Mouse (Mus musculus) spleen, adult 2 months (tissue): ENCODE measurements around the gene Mmp15. TPM values are rescaled to one million over a fixed set of nuclear protein-coding genes. Genes with fewer than 3 reads are reported as not detected.

Experiments
- DNase-seq, 2 experiments: peaks; one replicate each; pipeline versions ENCODE4 v3.0.0 to v3.0.0-alpha.2; 2012 to 2021; ENCODE audit warnings: low spot score in 2 of 2, low read depth in 1 of 2
- H3K27ac ChIP-seq: fragments of 200-500 bp; 2 replicates; pipeline ENCODE4 v1.5.1; 2012; ENCODE audit warnings: low read length, inconsistent platforms; ENCODE audit not compliant: insufficient read depth
- H3K27me3 ChIP-seq: fragments of 200-500 bp; 2 replicates; pipeline ENCODE4 v1.6.1; 2012; ENCODE audit warnings: mild to moderate bottlenecking, moderate library complexity, low read length, inconsistent platforms; ENCODE audit not compliant: control insufficient read depth, insufficient read depth
- H3K36me3 ChIP-seq: fragments of 200-500 bp; 2 replicates; pipeline ENCODE4 v1.6.1; 2012; ENCODE audit warnings: mild to moderate bottlenecking, low read length, inconsistent platforms; ENCODE audit not compliant: control insufficient read depth, insufficient read depth
- H3K4me1 ChIP-seq: fragments of 200-500 bp; 2 replicates; pipeline ENCODE4 v1.6.1; 2011; ENCODE audit warnings: inconsistent platforms; ENCODE audit not compliant: control insufficient read depth, insufficient read depth, insufficient read length
- H3K4me3 ChIP-seq: fragments of 200-500 bp; 2 replicates; pipeline ENCODE4 v1.5.1; 2011; ENCODE audit warnings: mild to moderate bottlenecking, inconsistent platforms; ENCODE audit not compliant: insufficient read depth, insufficient read length; ENCODE audit errors: extremely low read depth
- CTCF ChIP-seq: fragments of 200-500 bp; IDR thresholded peaks from 2 replicates; pipeline ENCODE4 v1.5.1; 2011; ENCODE audit warnings: mild to moderate bottlenecking, inconsistent platforms; ENCODE audit not compliant: insufficient read depth, insufficient read length, insufficient replicate concordance; ENCODE audit errors: extremely low read depth
- POLR2A ChIP-seq: fragments of 200-500 bp; IDR thresholded peaks from 2 replicates; pipeline ENCODE4 v1.6.1; 2011; ENCODE audit warnings: low read depth, low read length, inconsistent platforms
- WGBS: fragments of 180-500 bp; shearing (Covaris S2); methylation state at CpG from one replicate; pipeline ENCODE4 v1.1.7; 2018; 5-methylcytosine and 5-hydroxymethylcytosine counted together
- polyA plus RNA-seq: library from polyadenylated mRNA; depleted of rRNA; stranded (reverse); fragments of >200 nt; gene quantifications from 2 replicates; pipeline ENCODE4 v1.2.3, GENCODE M21; 2012; rRNA removed

Mmp15 gene
- 2.5 and 3.7 TPM in 2 replicates for polyA plus RNA-seq

GRCm38 (mm10) chr8:95352151-95352870 lies at the start of gene Mmp15:
Gene Mmp15, plus strand, starts transcription at chr8:95352268.
- WGBS, result under 1% methylated on average over 80 of the region's 80 CpGs
- Histone ChIP-seq H3K4me1 (peaks cover 10% of the 10 kb centered on the region), H3K27me3 (peaks cover 10% of the 10 kb centered on the region), H3K4me3 (peak within 1 kb of the TSS; percentile 35; the same call in 1 of the 2 replicates), H3K27ac (no peak within 1 kb of the TSS), H3K36me3 (no peaks in the 10 kb centered on the region)
- DNase-seq, result no peak
- TF ChIP-seq POLR2A (no peak), CTCF (no peak)

- Histone ChIP-seq H3K27me3 (no peaks in the 10 kb centered on the region), H3K4me1 (no peaks in the 10 kb centered on the region), H3K36me3 (no peaks in the 10 kb centered on the region), H3K27ac (no peak overlapping the region), H3K4me3 (no peak overlapping the region)
- peak; percentile 46; the same call in 1 of the 2 replicates for TF ChIP-seq CTCF
- no peak for TF ChIP-seq POLR2A
- DNase-seq, result peak in 1 of 2 experiments; percentile 20
- 13% methylated on average over 5 of the region's 5 CpGs for WGBS
Observed at GRCm38 (mm10) chr8:95302410-95302809, 49.7 kb upstream of the Mmp15 start.

- H3K27ac ChIP-seq, result no peak overlapping the region
- TF ChIP-seq POLR2A (no peak), CTCF (no peak)
- DNase-seq, result no peak
- H3K4me1 ChIP-seq, result no peaks in the 10 kb centered on the region
- no peaks in the 10 kb centered on the region for H3K36me3 ChIP-seq
- H3K4me3 ChIP-seq, result no peak overlapping the region
- 79% methylated on average over 4 of the region's 4 CpGs for WGBS
- no peaks in the 10 kb centered on the region for H3K27me3 ChIP-seq
Observed at GRCm38 (mm10) chr8:95305526-95305925, 46.5 kb upstream of the Mmp15 start.

GRCm38 (mm10) chr8:95306431-95306830 lies 45.6 kb upstream of the Mmp15 start, which contains the start of gene Cngb1:
Gene Cngb1, minus strand, starts transcription at chr8:95306585.
- H3K27ac ChIP-seq, result no peak within 1 kb of the TSS
- H3K4me1 ChIP-seq, result no peaks in the 10 kb centered on the region
- WGBS, result 72% methylated on average over 6 of the region's 6 CpGs
- no peaks in the 10 kb centered on the region for H3K27me3 ChIP-seq
- H3K4me3 ChIP-seq, result no peak within 1 kb of the TSS
- TF ChIP-seq CTCF (no peak), POLR2A (no peak)
- H3K36me3 ChIP-seq, result no peaks in the 10 kb centered on the region
- no peak for DNase-seq

- H3K27me3 ChIP-seq, result no peaks in the 10 kb centered on the region
- H3K4me3 ChIP-seq, result no peak within 1 kb of the TSS
- WGBS, result 83% methylated on average over 6 of the region's 6 CpGs
Observed at GRCm38 (mm10) chr8:95310342-95310970, 41.6 kb upstream of the Mmp15 start, which contains the start of gene Tepp. Gene Tepp, plus strand, starts transcription at chr8:95310566.

GRCm38 (mm10) chr8:95312836-95313235 lies 39.2 kb upstream of the Mmp15 start:
- no peak for TF ChIP-seq POLR2A
- no peak for TF ChIP-seq CTCF
- Histone ChIP-seq H3K27ac (no peak overlapping the region), H3K4me3 (no peak overlapping the region), H3K36me3 (no peaks in the 10 kb centered on the region), H3K27me3 (no peaks in the 10 kb centered on the region), H3K4me1 (no peaks in the 10 kb centered on the region)
- no peak for DNase-seq
- 77% methylated on average over 18 of the region's 18 CpGs for WGBS

More at GRCm38 (mm10) chr8:95310342-95310970, 41.6 kb upstream of the Mmp15 start, which contains the start of gene Tepp:
- H3K27ac ChIP-seq, result no peak within 1 kb of the TSS
- no peak for DNase-seq
- H3K36me3 ChIP-seq, result no peaks in the 10 kb centered on the region
- TF ChIP-seq POLR2A (no peak), CTCF (no peak)
- no peaks in the 10 kb centered on the region for H3K4me1 ChIP-seq
